Mouse (Mus musculus): ENCODE results near the gene Defb48. TPM values are rescaled to one million over a fixed set of nuclear protein-coding genes. Genes with fewer than 3 reads are reported as not detected.

The Defb48 gene
- polyA plus RNA-seq, 1 experiment from 2014 or later: not detected

DNA sequence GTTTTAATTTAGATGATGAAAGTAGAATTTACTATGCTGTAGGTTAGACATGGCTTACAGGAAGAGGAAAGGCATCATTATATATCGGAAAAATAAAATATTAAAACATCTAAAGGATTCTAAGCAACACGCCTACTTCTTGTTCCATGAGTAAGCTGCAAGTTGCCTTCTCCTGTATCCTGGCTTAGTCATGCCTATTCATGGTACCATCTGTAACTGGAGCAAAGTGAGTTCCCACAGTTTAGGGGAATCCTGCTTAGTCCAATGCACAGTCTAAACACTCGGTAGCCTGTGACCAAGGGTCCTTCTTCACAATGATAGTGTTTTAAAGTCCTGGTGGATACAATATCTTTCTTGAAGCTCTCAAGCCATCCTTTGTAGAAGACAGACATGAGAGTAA lies 37.5 kb downstream of the Defb48 start:
- 96% methylated on average over 3 of the region's 3 CpGs for WGBS

DNA sequence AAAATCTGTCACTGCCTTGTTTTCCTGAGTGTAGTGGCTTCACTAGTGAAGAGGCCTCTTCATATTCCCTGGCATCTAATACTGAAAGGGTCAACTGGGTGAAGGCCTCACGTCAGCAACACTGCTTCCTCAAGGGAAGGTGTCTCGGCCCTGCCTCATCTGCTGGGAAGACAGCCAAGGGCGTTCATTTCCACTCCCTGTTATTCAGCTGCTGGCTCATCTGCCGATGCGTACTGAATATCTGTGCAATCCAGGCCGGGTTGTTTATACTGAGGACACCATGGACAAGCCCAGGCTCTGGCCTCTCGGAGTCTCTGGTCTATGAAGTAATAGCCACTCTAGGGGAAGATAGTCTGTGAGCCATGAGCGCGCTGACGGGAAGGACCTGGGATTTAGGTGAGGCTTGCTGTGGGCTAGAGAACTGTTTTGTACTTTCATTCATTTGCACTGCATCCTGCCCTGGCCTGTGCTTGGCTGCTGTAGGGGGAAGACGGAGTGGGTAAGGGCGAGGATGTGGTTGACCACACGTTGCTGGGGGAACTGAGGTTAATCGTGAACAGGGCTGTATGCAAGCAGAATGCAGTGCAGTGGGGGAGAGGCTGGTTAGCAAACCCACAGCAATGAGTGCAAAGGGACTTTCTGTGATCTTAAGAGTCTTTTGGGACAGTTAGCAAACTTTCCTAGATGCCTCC lies 43.8 kb downstream of the Defb48 start:
- H3K9ac ChIP-seq (ENCODE audit: low read length): no peak overlapping the region
- H3K4me1 ChIP-seq (ENCODE audit: control insufficient read depth, insufficient read depth, low read length): no peaks in the 10 kb centered on the region
- no peak overlapping the region for H3K27ac ChIP-seq (replicated peaks; ENCODE audit: low read depth, low read length)
- H3K4me3 ChIP-seq (ENCODE audit: low read depth, low read length): no peak overlapping the region
- H3K4me2 ChIP-seq (ENCODE audit: low read depth, severe bottlenecking): no peak overlapping the region
- 90% methylated on average over 14 of the region's 14 CpGs for WGBS
- DNase-seq (ENCODE audit: low spot score) (no peak), ATAC-seq (ENCODE audit: insufficient number of reproducible peaks, low FRiP score, low TSS enrichment, low read depth) (no peak)
- H3K36me3 ChIP-seq (ENCODE audit: control insufficient read depth, insufficient read depth, low read length): peaks cover 3% of the 10 kb centered on the region; the same call in 1 of the 2 replicates
- no peaks in the 10 kb centered on the region for H3K27me3 ChIP-seq (ENCODE audit: control insufficient read depth, insufficient read depth, low read length)
- H3K9me3 ChIP-seq (ENCODE audit: control insufficient read depth, low read length): peaks cover 2% of the 10 kb centered on the region; the same call in 1 of the 2 replicates

More for the DNA sequence above, 37.5 kb downstream of the Defb48 start:
- Histone ChIP-seq H3K27ac (replicated peaks; ENCODE audit: low read depth, low read length) (no peak overlapping the region), H3K9me3 (ENCODE audit: control insufficient read depth, low read length) (no peaks in the 10 kb centered on the region), H3K4me2 (ENCODE audit: low read depth, severe bottlenecking) (no peak overlapping the region), H3K27me3 (ENCODE audit: control insufficient read depth, insufficient read depth, low read length) (no peaks in the 10 kb centered on the region), H3K36me3 (ENCODE audit: control insufficient read depth, insufficient read depth, low read length) (peaks cover 3% of the 10 kb centered on the region; the same call in 1 of the 2 replicates), H3K4me3 (ENCODE audit: low read depth, low read length) (no peak overlapping the region), H3K9ac (ENCODE audit: low read length) (no peak overlapping the region), H3K4me1 (ENCODE audit: control insufficient read depth, insufficient read depth, low read length) (no peaks in the 10 kb centered on the region)
- no peak for DNase-seq (ENCODE audit: low spot score)
- ATAC-seq (ENCODE audit: insufficient number of reproducible peaks, low FRiP score, low TSS enrichment, low read depth): no peak

DNA sequence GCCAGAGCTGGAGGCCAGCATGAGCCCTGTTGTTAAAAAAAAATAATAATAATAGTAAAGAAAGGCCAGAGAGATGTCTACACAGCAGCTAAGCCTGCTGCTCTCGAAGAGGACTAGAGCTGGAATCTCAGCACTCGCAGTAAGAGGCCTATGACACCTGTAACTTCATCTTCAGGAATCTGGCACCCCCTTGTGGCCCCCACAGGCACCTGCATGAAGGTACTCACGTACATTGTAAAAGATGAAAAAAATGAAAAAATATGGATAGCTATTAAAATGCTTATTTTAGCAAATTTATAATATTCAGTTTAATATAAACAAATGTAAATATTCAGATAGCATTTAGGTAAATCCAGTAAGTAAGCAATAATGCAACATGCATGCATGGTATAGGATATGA lies 44.9 kb downstream of the Defb48 start:
- ATAC-seq (ENCODE audit: insufficient number of reproducible peaks, low FRiP score, low TSS enrichment, low read depth) (no peak), DNase-seq (ENCODE audit: low spot score) (no peak)
- H3K4me1 ChIP-seq (ENCODE audit: control insufficient read depth, insufficient read depth, low read length): no peaks in the 10 kb centered on the region
- H3K9ac ChIP-seq (ENCODE audit: low read length): no peak overlapping the region
- no peak overlapping the region for H3K4me2 ChIP-seq (ENCODE audit: low read depth, severe bottlenecking)
- peaks cover 2% of the 10 kb centered on the region; the same call in 1 of the 2 replicates for H3K9me3 ChIP-seq (ENCODE audit: control insufficient read depth, low read length)
- no peak overlapping the region for H3K4me3 ChIP-seq (ENCODE audit: low read depth, low read length)
- no peaks in the 10 kb centered on the region for H3K27me3 ChIP-seq (ENCODE audit: control insufficient read depth, insufficient read depth, low read length)
- peaks cover 3% of the 10 kb centered on the region; the same call in 1 of the 2 replicates for H3K36me3 ChIP-seq (ENCODE audit: control insufficient read depth, insufficient read depth, low read length)
- H3K27ac ChIP-seq (replicated peaks; ENCODE audit: low read depth, low read length): no peak overlapping the region
- 92% methylated on average over 3 of the region's 3 CpGs for WGBS

DNA sequence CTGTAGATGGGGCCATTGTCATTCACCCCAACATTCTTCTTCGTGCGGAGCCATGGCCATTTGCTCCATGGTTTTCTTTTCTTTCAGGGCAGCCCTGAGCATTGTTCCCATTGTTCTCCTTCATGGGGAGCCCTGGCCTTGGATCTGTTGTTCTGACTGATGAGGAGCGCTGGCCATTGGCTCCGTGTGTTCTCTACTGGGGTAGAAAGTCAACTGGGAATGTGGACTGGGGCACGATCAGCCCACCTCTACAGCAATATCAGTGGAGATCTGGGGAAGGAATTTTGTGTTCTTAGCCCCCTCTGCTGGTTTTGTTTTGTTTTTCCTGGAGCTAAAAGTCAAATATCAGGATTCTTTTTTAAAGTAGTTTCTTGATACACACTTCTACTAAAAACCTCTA lies 46.6 kb downstream of the Defb48 start:
- no peaks in the 10 kb centered on the region for H3K36me3 ChIP-seq (ENCODE audit: control insufficient read depth, insufficient read depth, low read length)
- H3K27ac ChIP-seq (replicated peaks; ENCODE audit: low read depth, low read length): no peak overlapping the region
- H3K4me1 ChIP-seq (ENCODE audit: control insufficient read depth, insufficient read depth, low read length): no peaks in the 10 kb centered on the region
- H3K4me2 ChIP-seq (ENCODE audit: low read depth, severe bottlenecking): no peak overlapping the region
- no peak overlapping the region for H3K4me3 ChIP-seq (ENCODE audit: low read depth, low read length)
- DNase-seq (ENCODE audit: low spot score) (no peak), ATAC-seq (ENCODE audit: insufficient number of reproducible peaks, low FRiP score, low TSS enrichment, low read depth) (no peak)
- H3K9ac ChIP-seq (ENCODE audit: low read length): no peak overlapping the region
- H3K9me3 ChIP-seq (ENCODE audit: control insufficient read depth, low read length): peaks cover 2% of the 10 kb centered on the region; the same call in 1 of the 2 replicates
- H3K27me3 ChIP-seq (ENCODE audit: control insufficient read depth, insufficient read depth, low read length): no peaks in the 10 kb centered on the region
- 83% methylated on average over 5 of the region's 5 CpGs for WGBS

DNA sequence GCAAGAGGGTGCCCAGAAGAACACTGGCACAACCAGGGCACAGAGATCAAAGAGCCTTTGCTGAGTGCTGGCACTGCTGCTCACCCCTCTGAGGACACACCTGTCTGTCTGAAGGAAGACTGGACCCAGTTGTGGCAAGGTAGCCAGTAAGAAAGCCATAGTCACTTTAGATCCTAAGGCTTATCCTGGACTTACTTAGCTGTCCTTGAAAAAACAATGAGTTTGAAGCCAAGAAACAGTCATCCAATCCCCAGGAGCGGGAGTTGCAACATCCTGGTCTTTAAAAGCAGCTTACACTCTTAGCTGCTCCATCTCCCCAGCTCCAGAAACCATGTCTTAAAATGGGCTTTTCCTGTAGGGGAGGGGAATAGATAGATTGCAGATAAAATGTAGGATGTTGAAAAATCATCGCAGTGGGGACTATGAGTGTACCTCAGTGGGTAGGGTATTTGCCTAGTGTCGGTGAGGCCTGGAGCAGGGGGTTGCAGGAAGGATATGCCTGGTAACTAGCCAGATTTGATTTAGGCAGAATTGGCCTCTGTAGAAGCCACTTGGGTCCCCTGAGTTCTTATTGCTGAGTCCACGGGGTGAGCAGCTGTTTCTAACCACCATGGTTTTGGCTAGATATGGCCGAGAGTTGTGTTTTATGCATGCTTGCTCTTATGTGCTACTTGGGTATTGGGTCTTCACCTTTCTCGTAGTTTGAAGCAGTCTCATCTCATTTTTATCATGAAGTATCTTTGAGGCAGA lies 47.5 kb downstream of the Defb48 start:
- Histone ChIP-seq H3K4me1 (ENCODE audit: control insufficient read depth, insufficient read depth, low read length) (no peaks in the 10 kb centered on the region), H3K4me2 (ENCODE audit: low read depth, severe bottlenecking) (no peak overlapping the region), H3K36me3 (ENCODE audit: control insufficient read depth, insufficient read depth, low read length) (no peaks in the 10 kb centered on the region), H3K27me3 (ENCODE audit: control insufficient read depth, insufficient read depth, low read length) (no peaks in the 10 kb centered on the region), H3K9me3 (ENCODE audit: control insufficient read depth, low read length) (peaks cover 2% of the 10 kb centered on the region; the same call in 1 of the 2 replicates), H3K4me3 (ENCODE audit: low read depth, low read length) (no peak overlapping the region), H3K27ac (replicated peaks; ENCODE audit: low read depth, low read length) (no peak overlapping the region), H3K9ac (ENCODE audit: low read length) (no peak overlapping the region)
- no peak for ATAC-seq (ENCODE audit: insufficient number of reproducible peaks, low FRiP score, low TSS enrichment, low read depth)
- 93% methylated on average over 6 of the region's 6 CpGs for WGBS
- no peak for DNase-seq (ENCODE audit: low spot score)

DNA sequence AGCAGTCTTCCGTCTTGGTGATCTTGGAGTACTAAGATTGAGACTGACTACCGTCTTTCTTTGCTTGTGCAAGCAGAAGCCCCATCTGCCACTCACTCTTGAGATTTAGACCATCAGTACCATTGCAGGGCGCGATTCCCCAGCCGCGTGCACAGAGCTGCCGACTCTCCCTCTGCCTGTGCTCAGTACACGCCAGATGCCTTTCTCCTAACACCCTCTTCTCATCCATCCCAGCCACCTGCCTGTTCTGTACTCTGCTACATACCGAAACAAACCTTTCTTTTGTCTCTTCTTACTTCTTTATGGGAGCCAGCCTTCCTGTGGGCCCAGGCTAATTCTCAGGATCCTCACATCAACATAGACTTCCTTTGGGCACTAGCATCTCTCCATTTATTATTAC lies 48.9 kb downstream of the Defb48 start:
- 80% methylated on average over 9 of the region's 9 CpGs for WGBS
- H3K4me3 ChIP-seq (ENCODE audit: low read depth, low read length): no peak overlapping the region
- H3K4me2 ChIP-seq (ENCODE audit: low read depth, severe bottlenecking): no peak overlapping the region
- H3K27ac ChIP-seq (replicated peaks; ENCODE audit: low read depth, low read length): no peak overlapping the region
- H3K4me1 ChIP-seq (ENCODE audit: control insufficient read depth, insufficient read depth, low read length): no peaks in the 10 kb centered on the region
- no peak overlapping the region for H3K9ac ChIP-seq (ENCODE audit: low read length)
- no peak for DNase-seq (ENCODE audit: low spot score)
- no peak for ATAC-seq (ENCODE audit: insufficient number of reproducible peaks, low FRiP score, low TSS enrichment, low read depth)
- no peaks in the 10 kb centered on the region for H3K27me3 ChIP-seq (ENCODE audit: control insufficient read depth, insufficient read depth, low read length)
- H3K36me3 ChIP-seq (ENCODE audit: control insufficient read depth, insufficient read depth, low read length): no peaks in the 10 kb centered on the region
- H3K9me3 ChIP-seq (ENCODE audit: control insufficient read depth, low read length): peaks cover 2% of the 10 kb centered on the region; the same call in 1 of the 2 replicates

DNA sequence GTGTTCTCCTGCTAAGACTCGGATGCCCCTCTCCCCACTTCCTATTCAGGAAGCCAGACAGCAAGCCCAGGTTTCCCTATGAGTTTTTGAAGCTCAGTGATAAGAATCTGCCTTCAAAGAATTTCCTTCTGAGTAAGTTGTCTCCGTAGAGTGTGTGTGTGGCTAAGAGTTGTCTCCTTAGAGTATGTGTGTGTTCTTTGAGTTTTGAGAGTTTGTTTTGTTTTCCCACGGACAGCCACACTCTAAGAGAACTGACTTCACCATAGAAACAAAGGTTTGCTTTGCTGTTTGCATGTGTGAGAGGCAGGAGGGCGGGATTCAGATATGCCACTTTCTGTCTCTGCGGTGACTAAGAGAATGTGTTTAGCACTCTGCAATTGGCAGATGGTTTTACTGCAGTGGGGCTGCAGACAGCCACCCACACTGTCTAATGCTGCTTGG lies 56.2 kb downstream of the Defb48 start:
- Histone ChIP-seq H3K36me3 (ENCODE audit: control insufficient read depth, insufficient read depth, low read length) (no peaks in the 10 kb centered on the region; the same call in 1 of the 2 replicates), H3K27ac (replicated peaks; ENCODE audit: low read depth, low read length) (no peak overlapping the region), H3K4me1 (ENCODE audit: control insufficient read depth, insufficient read depth, low read length) (no peaks in the 10 kb centered on the region), H3K27me3 (ENCODE audit: control insufficient read depth, insufficient read depth, low read length) (no peaks in the 10 kb centered on the region), H3K9me3 (ENCODE audit: control insufficient read depth, low read length) (no peaks in the 10 kb centered on the region), H3K9ac (ENCODE audit: low read length) (no peak overlapping the region), H3K4me3 (ENCODE audit: low read depth, low read length) (no peak overlapping the region), H3K4me2 (ENCODE audit: low read depth, severe bottlenecking) (no peak overlapping the region)
- WGBS: 81% methylated on average over 5 of the region's 5 CpGs
- ATAC-seq (ENCODE audit: insufficient number of reproducible peaks, low FRiP score, low TSS enrichment, low read depth): no peak
- no peak for DNase-seq (ENCODE audit: low spot score)
